Mouse (Mus musculus) cerebellum, adult 2 months (tissue): ENCODE measurements around the gene Epha4.

ENCODE experiments used
- CTCF ChIP-seq: fragments of 200-500 bp; IDR thresholded peaks from 2 replicates; pipeline ENCODE4 v1.5.1; 2011; ENCODE audit warnings: low read depth, mild to moderate bottlenecking, control low read depth, low read length, moderate library complexity, borderline replicate concordance; ENCODE audit not compliant: insufficient read depth
- POLR2A ChIP-seq: fragments of 200-500 bp; IDR thresholded peaks from 2 replicates; pipeline ENCODE4 v1.6.1; 2011; ENCODE audit warnings: low read length, control low read depth, borderline replicate concordance; ENCODE audit not compliant: insufficient read depth

DNA sequence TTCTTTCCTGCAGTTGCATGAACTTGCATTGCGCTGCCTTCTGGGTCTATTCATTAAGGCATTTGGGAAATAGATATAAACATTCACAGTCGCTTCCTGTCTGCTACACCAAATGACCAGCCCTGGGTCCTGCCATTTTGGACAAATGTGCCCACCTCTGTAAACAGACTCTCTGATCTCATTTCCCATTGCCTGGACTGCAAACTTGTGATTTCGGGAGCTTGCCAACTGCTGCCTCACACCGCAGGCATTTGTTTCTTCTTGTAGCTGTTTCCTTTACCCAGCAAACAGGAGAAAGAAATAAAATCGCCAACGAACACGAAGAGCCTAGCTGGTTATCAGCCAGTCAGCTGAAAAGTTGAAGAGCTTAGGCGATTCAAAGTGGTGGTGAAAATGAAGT is 10.2 kb upstream of the Epha4 start:
- TF ChIP-seq CTCF: no peak
- no peak for TF ChIP-seq POLR2A
